Mouse (Mus musculus): ENCODE measurements around the gene Racgap1. TPM values are rescaled to one million over a fixed set of nuclear protein-coding genes. Genes with fewer than 3 reads are reported as not detected.

The Racgap1 gene
- polyA plus RNA-seq, 1 experiment from 2014 or later, result 45.9 TPM

GRCm38 (mm10) chr15:99603216-99603615, 48.2 kb downstream of the Racgap1 start:
- peaks cover 13% of the 10 kb centered on the region for H3K4me1 ChIP-seq (ENCODE audit: control insufficient read depth, insufficient read depth, low read length)

DNA sequence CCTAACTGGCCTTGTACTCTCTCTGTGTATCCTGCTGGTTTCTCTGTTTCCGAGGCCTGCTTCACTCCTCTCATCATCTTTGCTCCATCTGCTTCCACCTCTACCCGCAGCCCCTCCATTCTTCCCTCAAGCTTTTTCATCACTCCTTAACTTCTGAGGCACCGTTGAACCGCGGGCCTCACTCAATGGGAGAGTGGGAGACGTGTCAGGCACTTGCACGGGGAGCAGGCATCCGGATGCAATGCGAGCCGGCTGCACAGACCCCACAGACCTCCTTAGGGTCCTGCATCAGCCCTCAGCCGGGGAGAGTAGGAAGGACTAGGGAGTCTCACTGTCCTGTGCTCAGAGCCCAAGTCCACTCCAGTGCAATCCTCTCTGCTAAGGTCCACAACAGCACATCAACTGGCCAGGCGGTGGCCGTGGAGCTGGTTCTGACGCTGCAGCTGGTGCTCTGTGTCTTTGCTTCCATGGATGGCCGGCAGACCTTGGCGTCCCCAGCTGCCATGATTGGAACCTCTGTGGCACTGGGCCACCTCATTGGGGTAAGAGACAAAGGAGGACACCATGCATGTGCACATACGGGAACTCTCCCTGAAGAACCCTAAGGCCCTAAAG, 49.1 kb downstream of the Racgap1 start:
- Histone ChIP-seq H3K9me3 (ENCODE audit: control insufficient read depth, low read length) (no peaks in the 10 kb centered on the region), H3K27me3 (ENCODE audit: control insufficient read depth, insufficient read depth, low read length) (no peaks in the 10 kb centered on the region; the same call in 1 of the 2 replicates), H3K27ac (ENCODE audit: low read depth, low read length) (peak overlapping the region; percentile 53; the same call in 1 of the 2 replicates), H3K4me1 (ENCODE audit: control insufficient read depth, insufficient read depth, low read length) (peaks cover 7% of the 10 kb centered on the region), H3K36me3 (ENCODE audit: control insufficient read depth, insufficient read depth, low read length) (no peaks in the 10 kb centered on the region), H3K4me2 (ENCODE audit: low read depth, low read length) (no peak overlapping the region), H3K4me3 (ENCODE audit: low read depth, low read length) (no peak overlapping the region), H3K9ac (replicated peaks; ENCODE audit: low read depth, low read length) (no peak overlapping the region)
- WGBS, result 65% methylated on average over 17 of the region's 17 CpGs
- ATAC-seq (ENCODE audit: low read depth), result no peak

More at GRCm38 (mm10) chr15:99603216-99603615, 48.2 kb downstream of the Racgap1 start:
- ATAC-seq (ENCODE audit: low read depth), result no peak
- WGBS, result 89% methylated on average over 7 of the region's 7 CpGs
- Histone ChIP-seq H3K27me3 (ENCODE audit: control insufficient read depth, insufficient read depth, low read length) (no peaks in the 10 kb centered on the region; the same call in 1 of the 2 replicates), H3K9ac (replicated peaks; ENCODE audit: low read depth, low read length) (no peak overlapping the region), H3K27ac (ENCODE audit: low read depth, low read length) (peak overlapping the region; percentile 53), H3K36me3 (ENCODE audit: control insufficient read depth, insufficient read depth, low read length) (no peaks in the 10 kb centered on the region), H3K4me3 (ENCODE audit: low read depth, low read length) (no peak overlapping the region), H3K9me3 (ENCODE audit: control insufficient read depth, low read length) (no peaks in the 10 kb centered on the region), H3K4me2 (ENCODE audit: low read depth, low read length) (no peak overlapping the region)

DNA sequence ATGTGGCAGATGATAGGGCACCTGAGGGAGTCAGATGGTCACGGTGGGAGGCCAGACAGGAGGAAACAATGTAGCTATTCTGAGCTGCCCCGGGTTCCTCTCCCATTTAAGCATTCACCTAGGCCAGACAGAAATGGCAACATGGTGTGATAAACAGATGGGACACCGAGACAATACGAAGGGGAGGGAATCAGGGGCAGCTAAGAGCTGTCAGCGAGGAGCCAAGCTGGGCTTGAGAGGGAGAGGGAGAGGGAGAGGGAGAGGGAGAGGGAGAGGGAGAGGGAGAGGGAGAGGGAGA, 49.7 kb downstream of the Racgap1 start:
- ATAC-seq (ENCODE audit: low read depth), result no peak
- Histone ChIP-seq H3K4me2 (ENCODE audit: low read depth, low read length) (no peak overlapping the region), H3K9ac (replicated peaks; ENCODE audit: low read depth, low read length) (no peak overlapping the region), H3K4me3 (ENCODE audit: low read depth, low read length) (no peak overlapping the region), H3K27me3 (ENCODE audit: control insufficient read depth, insufficient read depth, low read length) (no peaks in the 10 kb centered on the region; the same call in 1 of the 2 replicates), H3K27ac (ENCODE audit: low read depth, low read length) (peak overlapping the region; percentile 46), H3K4me1 (ENCODE audit: control insufficient read depth, insufficient read depth, low read length) (peaks cover 7% of the 10 kb centered on the region; the same call in 1 of the 2 replicates), H3K9me3 (ENCODE audit: control insufficient read depth, low read length) (no peaks in the 10 kb centered on the region), H3K36me3 (ENCODE audit: control insufficient read depth, insufficient read depth, low read length) (no peaks in the 10 kb centered on the region)
- 9% methylated on average over 4 of the region's 5 CpGs for WGBS

DNA sequence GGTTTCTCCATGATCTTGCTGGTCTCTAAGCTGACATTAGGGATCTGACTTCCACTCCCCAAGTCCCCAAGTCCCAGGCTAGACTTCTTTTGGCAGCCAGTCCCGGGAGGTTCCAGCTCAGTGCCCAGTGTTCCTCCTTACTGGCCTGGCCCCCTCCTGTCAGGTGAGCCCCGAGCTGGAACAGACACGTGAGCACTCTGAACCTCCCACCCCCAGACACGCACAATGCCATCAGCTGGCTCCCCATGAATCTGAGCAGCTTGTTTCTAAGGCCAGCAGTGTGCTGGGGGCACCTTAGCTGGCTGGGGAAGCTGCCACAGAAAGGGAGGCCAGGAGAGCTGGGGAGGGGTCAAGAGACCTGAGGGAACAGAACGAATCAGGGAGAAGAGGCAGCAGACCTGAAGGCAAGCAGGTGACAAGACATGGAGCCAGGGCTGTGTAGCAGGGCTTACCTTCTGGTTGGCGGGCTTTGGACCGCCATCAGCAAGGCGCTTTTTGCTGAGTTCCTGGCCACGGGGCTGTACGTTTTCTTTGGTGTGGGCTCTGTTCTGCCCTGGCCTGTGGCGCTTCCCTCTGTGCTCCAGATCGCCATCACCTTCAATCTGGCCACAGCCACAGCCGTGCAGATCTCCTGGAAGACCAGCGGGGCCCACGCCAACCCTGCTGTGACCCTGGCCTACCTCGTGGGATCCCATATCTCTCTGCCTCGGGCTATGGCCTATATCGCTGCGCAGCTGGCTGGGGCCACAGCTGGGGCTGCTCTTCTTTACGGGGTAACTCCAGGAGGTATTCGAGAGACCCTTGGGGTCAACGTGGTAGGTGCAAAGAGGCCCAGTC, 50.3 kb downstream of the Racgap1 start, which contains the start of gene Aqp6:
Gene Aqp6 (plus strand): TSS at position 415 of the 837 bp plus-strand sequence.
- no peak within 1 kb of the TSS for H3K4me3 ChIP-seq (ENCODE audit: low read depth, low read length)
- no peaks in the 10 kb centered on the region; the same call in 1 of the 2 replicates for H3K27me3 ChIP-seq (ENCODE audit: control insufficient read depth, insufficient read depth, low read length)
- H3K4me1 ChIP-seq (ENCODE audit: control insufficient read depth, insufficient read depth, low read length), result peaks cover 7% of the 10 kb centered on the region; the same call in 1 of the 2 replicates
- H3K9ac ChIP-seq (replicated peaks; ENCODE audit: low read depth, low read length), result no peak within 1 kb of the TSS
- ATAC-seq (ENCODE audit: low read depth), result no peak
- H3K9me3 ChIP-seq (ENCODE audit: control insufficient read depth, low read length), result no peaks in the 10 kb centered on the region
- no peaks in the 10 kb centered on the region for H3K36me3 ChIP-seq (ENCODE audit: control insufficient read depth, insufficient read depth, low read length)
- WGBS, result 54% methylated on average over 22 of the region's 22 CpGs
- H3K4me2 ChIP-seq (ENCODE audit: low read depth, low read length), result no peak within 1 kb of the TSS
- H3K27ac ChIP-seq (ENCODE audit: low read depth, low read length), result peak within 1 kb of the TSS; percentile 53

GRCm38 (mm10) chr15:99599245-99600070, 52.0 kb downstream of the Racgap1 start:
- H3K9me3 ChIP-seq (ENCODE audit: control insufficient read depth, low read length), result no peaks in the 10 kb centered on the region
- H3K27ac ChIP-seq (ENCODE audit: low read depth, low read length), result peak overlapping the region; percentile 10; the same call in 1 of the 2 replicates
- 37% methylated on average over 17 of the region's 17 CpGs for WGBS
- H3K4me1 ChIP-seq (ENCODE audit: control insufficient read depth, insufficient read depth, low read length), result 0 out of 2 replicates have a peak, but pooled peaks cover 2% of the 10 kb centered on the region
- ATAC-seq (ENCODE audit: low read depth), result no peak
- no peaks in the 10 kb centered on the region for H3K36me3 ChIP-seq (ENCODE audit: control insufficient read depth, insufficient read depth, low read length)
- no peak overlapping the region for H3K4me3 ChIP-seq (ENCODE audit: low read depth, low read length)
- H3K27me3 ChIP-seq (ENCODE audit: control insufficient read depth, insufficient read depth, low read length), result peaks cover 4% of the 10 kb centered on the region
- H3K9ac ChIP-seq (replicated peaks; ENCODE audit: low read depth, low read length), result no peak overlapping the region
- no peak overlapping the region for H3K4me2 ChIP-seq (ENCODE audit: low read depth, low read length)

GRCm38 (mm10) chr15:99597596-99597995, 53.9 kb downstream of the Racgap1 start:
- no peak for ATAC-seq (ENCODE audit: low read depth)
- Histone ChIP-seq H3K4me3 (ENCODE audit: low read depth, low read length) (no peak overlapping the region), H3K9ac (replicated peaks; ENCODE audit: low read depth, low read length) (no peak overlapping the region), H3K27ac (ENCODE audit: low read depth, low read length) (no peak overlapping the region), H3K9me3 (ENCODE audit: control insufficient read depth, low read length) (no peaks in the 10 kb centered on the region), H3K4me1 (ENCODE audit: control insufficient read depth, insufficient read depth, low read length) (0 out of 2 replicates have a peak, but pooled peaks cover 2% of the 10 kb centered on the region), H3K36me3 (ENCODE audit: control insufficient read depth, insufficient read depth, low read length) (no peaks in the 10 kb centered on the region), H3K27me3 (ENCODE audit: control insufficient read depth, insufficient read depth, low read length) (peaks cover 12% of the 10 kb centered on the region), H3K4me2 (ENCODE audit: low read depth, low read length) (no peak overlapping the region)
- WGBS, result 63% methylated on average over 8 of the region's 8 CpGs

DNA sequence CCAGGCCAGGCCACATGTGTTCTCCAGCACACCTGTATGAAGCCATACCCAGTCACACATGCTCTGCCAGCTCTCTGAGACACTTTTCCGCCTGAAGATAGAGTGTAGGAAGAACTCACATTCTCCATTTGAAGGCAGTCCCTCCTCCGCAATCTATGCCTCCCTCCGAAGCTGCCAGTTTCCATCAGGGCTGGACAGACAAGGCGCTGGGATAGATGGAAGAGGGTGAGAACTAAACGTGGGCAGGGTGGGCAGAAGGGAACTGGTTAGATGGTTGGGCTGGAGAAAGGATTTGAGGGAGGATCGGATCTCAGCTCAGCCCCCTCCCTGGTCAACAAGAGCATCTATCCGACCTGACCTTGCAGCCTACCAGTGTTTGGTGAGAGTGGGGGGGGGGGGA, 54.6 kb downstream of the Racgap1 start:
- Histone ChIP-seq H3K4me3 (ENCODE audit: low read depth, low read length) (no peak overlapping the region), H3K9me3 (ENCODE audit: control insufficient read depth, low read length) (no peaks in the 10 kb centered on the region), H3K27ac (ENCODE audit: low read depth, low read length) (peak overlapping the region; percentile 23; the same call in 1 of the 2 replicates), H3K27me3 (ENCODE audit: control insufficient read depth, insufficient read depth, low read length) (peaks cover 12% of the 10 kb centered on the region), H3K36me3 (ENCODE audit: control insufficient read depth, insufficient read depth, low read length) (no peaks in the 10 kb centered on the region), H3K4me2 (ENCODE audit: low read depth, low read length) (no peak overlapping the region), H3K4me1 (ENCODE audit: control insufficient read depth, insufficient read depth, low read length) (0 out of 2 replicates have a peak, but pooled peaks cover 2% of the 10 kb centered on the region), H3K9ac (replicated peaks; ENCODE audit: low read depth, low read length) (no peak overlapping the region)
- ATAC-seq (ENCODE audit: low read depth), result no peak
- 69% methylated on average over 7 of the region's 7 CpGs for WGBS

GRCm38 (mm10) chr15:99596056-99596687, 55.3 kb downstream of the Racgap1 start:
- H3K9me3 ChIP-seq (ENCODE audit: control insufficient read depth, low read length), result no peaks in the 10 kb centered on the region
- WGBS, result 1% methylated on average over 7 of the region's 7 CpGs
- H3K9ac ChIP-seq (replicated peaks; ENCODE audit: low read depth, low read length), result peak overlapping the region; percentile 25; the same call in 1 of the 2 replicates
- peak; percentile 86 for ATAC-seq (ENCODE audit: low read depth)
- no peaks in the 10 kb centered on the region for H3K36me3 ChIP-seq (ENCODE audit: control insufficient read depth, insufficient read depth, low read length)
- no peak overlapping the region; the same call in 1 of the 2 replicates for H3K27ac ChIP-seq (ENCODE audit: low read depth, low read length)
- no peak overlapping the region for H3K4me3 ChIP-seq (ENCODE audit: low read depth, low read length)
- 0 out of 2 replicates have a peak, but pooled peaks cover 2% of the 10 kb centered on the region for H3K4me1 ChIP-seq (ENCODE audit: control insufficient read depth, insufficient read depth, low read length)
- H3K27me3 ChIP-seq (ENCODE audit: control insufficient read depth, insufficient read depth, low read length), result peaks cover 15% of the 10 kb centered on the region
- no peak overlapping the region for H3K4me2 ChIP-seq (ENCODE audit: low read depth, low read length)

Measured in neural tube, embryonic 14.5 days (tissue).